Mouse (Mus musculus): ENCODE results near the gene Pias3.

DNA sequence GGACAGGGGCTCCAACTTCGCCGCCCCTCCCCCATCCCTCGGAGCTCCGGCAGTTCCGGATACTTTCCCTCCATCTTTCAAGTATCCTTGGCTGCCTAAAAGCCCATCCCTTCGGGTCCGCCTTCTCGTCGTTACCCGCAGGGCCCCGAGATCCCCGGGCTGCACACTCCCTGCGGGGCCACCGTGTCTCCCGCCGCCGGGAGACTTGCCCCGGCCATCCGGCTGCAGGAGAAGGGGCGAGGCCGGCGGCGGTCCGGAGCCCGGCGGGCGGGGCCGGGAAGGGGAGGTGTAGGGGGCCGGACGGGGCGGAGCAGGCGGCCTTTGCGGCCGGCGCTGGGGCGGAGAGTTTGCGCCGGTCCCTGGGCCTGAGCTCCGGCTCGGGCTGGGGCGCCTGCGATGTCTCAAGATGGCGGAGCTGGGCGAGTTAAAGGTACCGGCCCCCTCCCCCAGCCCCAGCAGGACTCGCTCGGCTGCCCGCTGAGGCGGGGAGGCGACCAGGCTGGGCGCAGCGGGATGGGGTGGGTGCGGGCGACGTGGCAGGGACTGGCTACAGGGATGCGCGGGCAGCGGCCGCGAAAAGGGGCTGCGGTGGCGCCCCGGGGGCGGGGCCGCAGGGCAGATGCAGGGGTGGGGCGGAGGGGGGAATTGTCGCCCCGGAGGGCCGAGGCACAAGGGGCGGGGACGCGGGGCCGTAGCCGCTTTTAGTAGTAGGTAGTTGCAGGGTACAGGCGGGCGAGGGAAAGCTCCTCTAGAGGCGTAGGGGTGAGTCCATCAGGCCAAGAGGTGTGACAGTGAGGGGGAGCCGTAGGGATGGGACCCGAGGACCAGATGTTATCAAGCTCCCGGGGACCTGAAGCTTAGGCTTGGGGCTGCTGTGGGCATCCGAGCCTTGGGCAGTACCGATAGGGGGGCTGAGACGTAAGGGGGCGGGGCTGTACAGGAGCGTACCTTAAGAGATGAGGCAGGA lies 865 bp downstream of the Pias3 start:
- no peak for TF ChIP-seq CTCF (IDR thresholded peaks at IDR 0.05; ENCODE audit: borderline replicate concordance, extremely low read depth, insufficient read depth, insufficient read length)
- no peak for TF ChIP-seq POLR2A (IDR thresholded peaks at IDR 0.05; ENCODE audit: borderline replicate concordance, extremely low read depth, insufficient read depth, insufficient read length, poor library complexity, severe bottlenecking)

Data from brain, embryonic 14.5 days (tissue).